Mouse (Mus musculus) MEL (cell line): ENCODE data around the gene Vps13d. TPM values are rescaled to one million over a fixed set of nuclear protein-coding genes. Genes with fewer than 3 reads are reported as not detected.

Source experiments
- DNase-seq: peaks from one replicate; pipeline ENCODE4 v3.0.0; 2011; ENCODE audit warnings: low read depth, low spot score
- H3K27ac ChIP-seq: 2 replicates; pipeline ENCODE4 v1.5.1; 2012; ENCODE audit warnings: low read depth, mild to moderate bottlenecking, control low read depth, low read length, moderate library complexity; ENCODE audit not compliant: control insufficient read depth
- H3K27me3 ChIP-seq, 2 experiments: fragments of 150-350 bp in 1 of 2; sonication (generic) in 1 of 2; 2 replicates each; pipeline ENCODE4 v1.6.1; 2012; ENCODE audit warnings: low read length in 2 of 2, mild to moderate bottlenecking in 2 of 2, improper control_type of control experiment in 1 of 2, moderate library complexity in 1 of 2; ENCODE audit not compliant: insufficient read depth in 2 of 2, control insufficient read depth in 1 of 2
- H3K36me3 ChIP-seq, 2 experiments: 2 replicates each; pipeline ENCODE4 v1.6.1; 2012 to 2014; ENCODE audit warnings: low read length in 2 of 2, improper control_type of control experiment in 1 of 2, inconsistent platforms in 1 of 2, mild to moderate bottlenecking in 1 of 2; ENCODE audit not compliant: insufficient read depth in 2 of 2, control insufficient read depth in 1 of 2
- H3K4me1 ChIP-seq, 2 experiments: fragments of 150-350 bp in 1 of 2; sonication (generic) in 1 of 2; 2 replicates each; pipeline ENCODE4 v1.6.1; 2012; ENCODE audit warnings: low read length in 2 of 2, improper control_type of control experiment in 1 of 2, mild to moderate bottlenecking in 1 of 2; ENCODE audit not compliant: insufficient read depth in 2 of 2, control insufficient read depth in 1 of 2
- H3K4me3 ChIP-seq, 2 experiments: fragments of 150-350 bp in 1 of 2; sonication (generic) in 1 of 2; 2 replicates each; pipeline ENCODE4 v1.5.1; 2012; ENCODE audit warnings: low read depth in 2 of 2, low read length in 2 of 2, mild to moderate bottlenecking in 2 of 2, moderate library complexity in 2 of 2, control low read depth in 1 of 2, improper control_type of control experiment in 1 of 2; ENCODE audit not compliant: control insufficient read depth in 1 of 2, insufficient read depth in 1 of 2
- H3K79me2 ChIP-seq: 2 replicates; pipeline ENCODE4 v1.6.1; 2012; ENCODE audit warnings: mild to moderate bottlenecking, low read length, moderate library complexity; ENCODE audit not compliant: control insufficient read depth, poor library complexity, insufficient read depth
- H3K9ac ChIP-seq: 2 replicates; pipeline ENCODE4 v1.6.1; 2012; ENCODE audit warnings: low read depth, mild to moderate bottlenecking, control low read depth, low read length, moderate library complexity; ENCODE audit not compliant: control insufficient read depth, poor library complexity, severe bottlenecking
- H3K9me3 ChIP-seq: fragments of 150-350 bp; sonication (generic); replicated peaks from 2 replicates; pipeline ENCODE4 v1.6.1; 2012; ENCODE audit warnings: mild to moderate bottlenecking, low read length, improper control_type of control experiment, moderate library complexity; ENCODE audit not compliant: insufficient read depth
- CHD2 ChIP-seq: IDR thresholded peaks from 2 replicates; pipeline ENCODE4 v1.6.1; 2011; ENCODE audit warnings: low read length, improper control_type of control experiment
- E2F4 ChIP-seq: IDR thresholded peaks from 2 replicates; pipeline ENCODE4 v1.6.1; 2011; ENCODE audit warnings: low read depth, low read length, improper control_type of control experiment, borderline replicate concordance
- EP300 ChIP-seq, 2 experiments: IDR thresholded peaks; 2 replicates each; pipeline ENCODE4 v1.6.1; 2011; ENCODE audit warnings: improper control_type of control experiment in 2 of 2, low read length in 2 of 2, low read depth in 1 of 2, mild to moderate bottlenecking in 1 of 2
- ETS1 ChIP-seq: IDR thresholded peaks from 2 replicates; pipeline ENCODE4 v1.6.1; 2012; ENCODE audit warnings: low read depth, mild to moderate bottlenecking, inconsistent platforms, low read length, improper control_type of control experiment, moderate library complexity
- GABPA ChIP-seq: IDR thresholded peaks from 2 replicates; pipeline ENCODE4 v1.6.1; 2012; ENCODE audit warnings: low read depth, mild to moderate bottlenecking, inconsistent platforms, low read length, improper control_type of control experiment, moderate library complexity
- HCFC1 ChIP-seq: IDR thresholded peaks from 2 replicates; pipeline ENCODE4 v1.6.1; 2012; ENCODE audit warnings: low read depth, mild to moderate bottlenecking, inconsistent platforms, low read length, improper control_type of control experiment, moderate library complexity
- MAFK ChIP-seq: IDR thresholded peaks from 2 replicates; pipeline ENCODE4 v1.6.1; 2011; ENCODE audit warnings: low read depth, mild to moderate bottlenecking, low read length, improper control_type of control experiment, borderline replicate concordance
- MAX ChIP-seq: IDR thresholded peaks from 2 replicates; pipeline ENCODE4 v1.6.1; 2011; ENCODE audit warnings: low read length, improper control_type of control experiment
- MEF2A ChIP-seq: IDR thresholded peaks from 2 replicates; pipeline ENCODE4 v1.6.1; 2014; ENCODE audit warnings: low read depth, mild to moderate bottlenecking, inconsistent platforms, low read length, improper control_type of control experiment; ENCODE audit not compliant: poor library complexity, insufficient replicate concordance, severe bottlenecking; ENCODE audit errors: extremely low read depth
- MXI1 ChIP-seq: IDR thresholded peaks from 2 replicates; pipeline ENCODE4 v1.6.1; 2011; ENCODE audit warnings: mild to moderate bottlenecking, low read depth, low read length, improper control_type of control experiment
- MYC ChIP-seq: IDR thresholded peaks from 2 replicates; pipeline ENCODE4 v1.6.1; 2011; ENCODE audit warnings: low read depth, mild to moderate bottlenecking, low read length, improper control_type of control experiment, moderate library complexity
- NRF1 ChIP-seq: IDR thresholded peaks from 2 replicates; pipeline ENCODE4 v1.6.1; 2014; ENCODE audit warnings: low read depth, mild to moderate bottlenecking, inconsistent platforms, low read length, improper control_type of control experiment, moderate library complexity; ENCODE audit not compliant: poor library complexity, insufficient read depth, severe bottlenecking
- POLR2A ChIP-seq, 2 experiments: IDR thresholded peaks; 2 replicates each; pipeline ENCODE4 v1.6.1; 2011 to 2012; ENCODE audit warnings: low read length in 2 of 2, mild to moderate bottlenecking in 2 of 2, control low read depth in 1 of 2, improper control_type of control experiment in 1 of 2, low read depth in 1 of 2, moderate library complexity in 1 of 2; ENCODE audit not compliant: control insufficient read depth in 1 of 2, insufficient read depth in 1 of 2, poor library complexity in 1 of 2
- POLR2AphosphoS2 ChIP-seq: IDR thresholded peaks from 2 replicates; pipeline ENCODE4 v1.6.1; 2011; ENCODE audit warnings: low read length, improper control_type of control experiment
- RAD21 ChIP-seq: IDR thresholded peaks from 2 replicates; pipeline ENCODE4 v1.6.1; 2011; ENCODE audit warnings: mild to moderate bottlenecking, low read depth, low read length, improper control_type of control experiment
- RCOR1 ChIP-seq: IDR thresholded peaks from 2 replicates; pipeline ENCODE4 v1.6.1; 2012; ENCODE audit warnings: low read depth, mild to moderate bottlenecking, inconsistent platforms, low read length, improper control_type of control experiment
- SIN3A ChIP-seq: IDR thresholded peaks from 2 replicates; pipeline ENCODE4 v1.6.1; 2012; ENCODE audit warnings: low read length, improper control_type of control experiment, inconsistent platforms
- SMC3 ChIP-seq: IDR thresholded peaks from 2 replicates; pipeline ENCODE4 v1.6.1; 2011; ENCODE audit warnings: low read depth, low read length, improper control_type of control experiment
- TAL1 ChIP-seq: IDR thresholded peaks from 2 replicates; pipeline ENCODE4 v1.6.1; 2012; ENCODE audit warnings: mild to moderate bottlenecking, inconsistent platforms, low read length, moderate library complexity, mixed read lengths
- TBP ChIP-seq: IDR thresholded peaks from 2 replicates; pipeline ENCODE4 v1.8.0; 2011; ENCODE audit warnings: low read depth, low read length, improper control_type of control experiment
- UBTF ChIP-seq: IDR thresholded peaks from 2 replicates; pipeline ENCODE4 v1.6.1; 2012; ENCODE audit warnings: low read depth, mild to moderate bottlenecking, inconsistent platforms, low read length, improper control_type of control experiment, moderate library complexity, borderline replicate concordance; ENCODE audit not compliant: insufficient read depth
- USF1 ChIP-seq: IDR thresholded peaks from 2 replicates; pipeline ENCODE4 v1.6.1; 2014; ENCODE audit warnings: low read depth, mild to moderate bottlenecking, inconsistent platforms, low read length, improper control_type of control experiment, moderate library complexity
- USF2 ChIP-seq, 2 experiments: IDR thresholded peaks; 2 replicates each; pipeline ENCODE4 v1.6.1; 2011 to 2012; ENCODE audit warnings: improper control_type of control experiment in 2 of 2, low read length in 2 of 2, borderline replicate concordance in 1 of 2, inconsistent platforms in 1 of 2, low read depth in 1 of 2, mild to moderate bottlenecking in 1 of 2; ENCODE audit not compliant: insufficient read depth in 1 of 2
- ZC3H11A ChIP-seq: IDR thresholded peaks from 2 replicates; pipeline ENCODE4 v1.6.1; 2012; ENCODE audit warnings: low read depth, mild to moderate bottlenecking, inconsistent platforms, low read length, improper control_type of control experiment
- ZKSCAN1 ChIP-seq: IDR thresholded peaks from 2 replicates; pipeline ENCODE4 v1.6.1; 2012; ENCODE audit warnings: low read depth, mild to moderate bottlenecking, inconsistent platforms, low read length, improper control_type of control experiment, moderate library complexity
- ZNF384 ChIP-seq: IDR thresholded peaks from 2 replicates; pipeline ENCODE4 v1.6.1; 2012; ENCODE audit warnings: low read depth, mild to moderate bottlenecking, inconsistent platforms, low read length, improper control_type of control experiment
- polyA plus RNA-seq, 2 experiments: library from polyadenylated mRNA; stranded (reverse) in 1 of 2; unstranded in 1 of 2; fragments of >175 nt in 1 of 2; fragments of >200 nt in 1 of 2; gene quantifications; 2 replicates each; pipeline versions ENCODE4 v1.2.1 to v1.2.4; 2012; ENCODE audit warnings: low replicate concordance in 2 of 2, low read depth in 1 of 2; ENCODE audit not compliant: insufficient read length in 2 of 2, insufficient read depth in 1 of 2, missing spikeins in 1 of 2
- total RNA-seq: library from RNA; depleted of rRNA; stranded (reverse); fragments of 300-350 nt; gene quantifications from 2 replicates; pipeline ENCODE4 v1.2.3, GENCODE M21; 2012

The Vps13d gene
- total and polyA plus RNA-seq, 3 experiments, result 8.9 to 14.5 (median 13.2) TPM

GRCm38 (mm10) chr4:144971048-144971447, 223.8 kb downstream of the Vps13d start (continued):
- no peak for TF ChIP-seq MAFK
- no peak for TF ChIP-seq ZNF384

DNA sequence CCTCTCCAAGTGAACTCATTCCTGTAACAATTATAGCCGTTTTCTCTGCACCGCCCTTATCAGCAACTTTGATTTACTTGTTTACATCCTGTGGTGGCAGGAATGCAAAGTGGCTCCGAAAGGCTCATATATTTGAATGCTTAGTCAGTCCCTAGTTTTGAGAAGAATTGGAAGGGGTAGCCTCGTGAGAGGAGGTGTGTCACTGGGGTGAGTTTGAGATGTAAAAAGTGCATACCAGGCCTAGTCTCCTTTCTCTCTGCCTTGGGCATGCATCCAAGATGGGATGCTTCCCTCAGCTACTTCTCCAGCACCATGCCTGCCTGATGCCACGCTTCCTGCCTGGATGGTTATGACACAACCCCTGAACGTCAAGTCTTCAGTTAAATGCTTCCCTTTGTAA, 225.8 kb downstream of the Vps13d start:
- Histone ChIP-seq H3K27ac (no peak overlapping the region), H3K27me3 (no peaks in the 10 kb centered on the region), H3K79me2 (no peaks in the 10 kb centered on the region), H3K9ac (no peak overlapping the region), H3K36me3 (no peaks in the 10 kb centered on the region), H3K4me1 (no peaks in the 10 kb centered on the region), H3K4me3 (no peak overlapping the region), H3K9me3 (no peaks in the 10 kb centered on the region)
- DNase-seq, result no peak
- TF ChIP-seq HCFC1 (no peak), USF2 (IDR thresholded peaks at IDR 0.05; ENCODE audit: borderline replicate concordance in 1 of 2, insufficient read depth in 1 of 2, low read depth in 1 of 2, low read length in 2 of 2) (no peak), POLR2A (IDR thresholded peaks at IDR 0.05; ENCODE audit: control insufficient read depth in 1 of 2, insufficient read depth in 1 of 2, low read depth in 1 of 2, low read length in 2 of 2, poor library complexity in 1 of 2) (no peak), MYC (no peak), USF1 (no peak), ZNF384 (no peak), UBTF (no peak), RAD21 (no peak), CHD2 (no peak), GABPA (no peak), MXI1 (no peak), ZC3H11A (no peak)

GRCm38 (mm10) chr4:144968371-144968770, 226.4 kb downstream of the Vps13d start:
- no peaks in the 10 kb centered on the region for H3K36me3 ChIP-seq
- no peak overlapping the region for H3K4me3 ChIP-seq
- H3K27ac ChIP-seq, result no peak overlapping the region
- no peaks in the 10 kb centered on the region for H3K4me1 ChIP-seq
- no peak for TF ChIP-seq EP300 (IDR thresholded peaks at IDR 0.05; ENCODE audit: low read depth in 1 of 2, low read length in 2 of 2)
- TF ChIP-seq TAL1, result no peak
- TF ChIP-seq UBTF, result no peak
- no peak for TF ChIP-seq ETS1
- no peak for TF ChIP-seq HCFC1
- TF ChIP-seq CHD2, result no peak
- no peak for TF ChIP-seq TBP
- no peak for TF ChIP-seq POLR2AphosphoS2
- no peak for TF ChIP-seq RAD21
- no peak for TF ChIP-seq NRF1
- TF ChIP-seq SIN3A, result no peak
- TF ChIP-seq E2F4, result no peak
- no peak for TF ChIP-seq GABPA
- no peak for TF ChIP-seq ZKSCAN1
- TF ChIP-seq SMC3, result no peak
- no peak for TF ChIP-seq MEF2A
- TF ChIP-seq RCOR1, result no peak
- TF ChIP-seq MAX, result no peak
- no peak for DNase-seq
- no peaks in the 10 kb centered on the region for H3K27me3 ChIP-seq
- no peaks in the 10 kb centered on the region for H3K9me3 ChIP-seq
- H3K9ac ChIP-seq, result no peak overlapping the region
- no peaks in the 10 kb centered on the region for H3K79me2 ChIP-seq
